Mouse (Mus musculus) midbrain, embryonic 15.5 days (tissue): ENCODE data around the gene Orai3. TPM values are rescaled to one million over a fixed set of nuclear protein-coding genes. Genes with fewer than 3 reads are reported as not detected.

ENCODE experiments used
- ATAC-seq: fragments of 200-750 bp; cut with Nextera tagmentation; replicated peaks from 2 replicates; pipeline ENCODE4 v1.8.0; 2017; ENCODE audit warnings: moderate TSS enrichment
- H3K27ac ChIP-seq: fragments of 300-500 bp; sonication (generic); 2 replicates; pipeline ENCODE4 v1.5.1; 2015; ENCODE audit warnings: mild to moderate bottlenecking, inconsistent platforms
- H3K27me3 ChIP-seq: fragments of 300-500 bp; sonication (generic); replicated peaks from 2 replicates; pipeline ENCODE4 v1.6.1; 2015; ENCODE audit warnings: inconsistent platforms
- H3K36me3 ChIP-seq: fragments of 300-500 bp; sonication (generic); replicated peaks from 2 replicates; pipeline ENCODE4 v1.6.1; 2015; ENCODE audit warnings: inconsistent platforms
- H3K4me1 ChIP-seq: fragments of 300-500 bp; sonication (generic); 2 replicates; pipeline ENCODE4 v1.6.1; 2015; ENCODE audit warnings: inconsistent platforms
- H3K4me2 ChIP-seq: fragments of 300-500 bp; sonication (generic); 2 replicates; pipeline ENCODE4 v1.6.1; 2015; ENCODE audit warnings: inconsistent platforms, mild to moderate bottlenecking, moderate library complexity
- H3K4me3 ChIP-seq: fragments of 300-500 bp; sonication (generic); 2 replicates; pipeline ENCODE4 v1.5.1; 2015; ENCODE audit warnings: mild to moderate bottlenecking, inconsistent platforms
- H3K9ac ChIP-seq: fragments of 300-500 bp; sonication (generic); 2 replicates; pipeline ENCODE4 v1.6.1; 2015; ENCODE audit warnings: mild to moderate bottlenecking, inconsistent platforms
- H3K9me3 ChIP-seq: fragments of 300-500 bp; sonication (generic); 2 replicates; pipeline ENCODE4 v1.6.1; 2016; ENCODE audit warnings: inconsistent platforms
- WGBS: fragments of 180-500 bp; shearing (Covaris S2); methylation state at CpG from one replicate; pipeline ENCODE4 v1.1.7; 2015; ENCODE audit warnings: mixed read lengths; 5-methylcytosine and 5-hydroxymethylcytosine counted together
- polyA plus RNA-seq: library from polyadenylated mRNA; unstranded; fragments of >200 nt; fragmentation: Nextera tagmentation; extraction: Ambion mirVana; gene quantifications from 2 replicates; pipeline ENCODE4 v1.2.1, GENCODE M21; 2015

Gene Orai3
- polyA plus RNA-seq, 1 experiment from 2014 or later: 8.1 TPM

GRCm38 (mm10) chr7:127777474-127778266 lies 8.1 kb downstream of the Orai3 start:
- H3K4me3 ChIP-seq: peak overlapping the region; percentile 80
- peak overlapping the region; percentile 79 for H3K9ac ChIP-seq
- peaks cover 14% of the 10 kb centered on the region for H3K4me1 ChIP-seq
- H3K27me3 ChIP-seq: no peaks in the 10 kb centered on the region
- ATAC-seq: peak; percentile 44
- H3K9me3 ChIP-seq: no peaks in the 10 kb centered on the region
- peaks cover 23% of the 10 kb centered on the region; the same call in 1 of the 2 replicates for H3K36me3 ChIP-seq
- peak overlapping the region; percentile 61 for H3K4me2 ChIP-seq
- peak overlapping the region; percentile 98 for H3K27ac ChIP-seq
- 2% methylated on average over 59 of the region's 66 CpGs for WGBS

DNA sequence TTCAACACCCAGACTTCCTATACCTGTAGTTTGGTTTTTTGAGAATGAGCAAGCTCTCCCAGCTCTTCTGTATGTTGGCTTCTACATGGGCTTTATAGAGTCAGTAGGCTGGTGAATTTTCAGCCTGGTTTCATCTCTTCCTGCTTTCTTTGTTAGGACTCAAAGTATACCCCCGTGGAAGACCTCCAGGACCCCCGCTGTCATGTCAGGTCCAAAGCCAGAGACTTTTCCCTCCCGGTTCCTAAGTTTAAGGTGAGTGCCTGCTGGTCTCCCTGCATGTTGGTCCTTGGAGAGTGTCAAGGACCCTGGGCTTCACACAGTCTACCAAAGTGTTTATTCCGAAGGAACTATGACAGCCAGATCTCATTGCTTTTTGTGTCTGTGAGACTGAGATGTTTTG lies 8.7 kb downstream of the Orai3 start:
- Histone ChIP-seq H3K4me1 (peaks cover 14% of the 10 kb centered on the region), H3K27me3 (no peaks in the 10 kb centered on the region), H3K9ac (peak overlapping the region; percentile 79), H3K9me3 (no peaks in the 10 kb centered on the region), H3K4me2 (peak overlapping the region; percentile 61), H3K4me3 (peak overlapping the region; percentile 80), H3K27ac (no peak overlapping the region), H3K36me3 (peaks cover 23% of the 10 kb centered on the region; the same call in 1 of the 2 replicates)
- ATAC-seq: no peak
- 67% methylated on average over 4 of the region's 4 CpGs for WGBS

DNA sequence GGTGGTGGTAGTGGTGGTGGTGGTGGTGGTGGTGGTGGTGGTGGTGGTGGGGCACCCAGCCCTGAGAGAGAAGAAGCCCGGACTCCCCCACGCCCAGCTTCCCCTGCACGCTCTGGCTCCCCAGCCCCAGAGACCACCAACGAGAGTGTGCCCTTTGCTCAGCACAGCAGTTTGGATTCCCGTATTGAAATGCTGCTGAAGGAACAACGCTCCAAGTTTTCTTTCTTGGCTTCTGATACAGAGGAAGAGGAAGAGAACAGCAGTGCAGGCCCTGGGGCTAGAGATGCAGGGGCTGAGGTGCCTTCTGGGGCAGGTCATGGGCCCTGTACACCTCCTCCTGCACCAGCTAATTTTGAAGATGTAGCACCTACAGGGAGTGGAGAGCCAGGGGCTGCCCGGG lies 15.7 kb downstream of the Orai3 start, which contains the start of gene Gm49388:
Gm49388 (plus strand) TSS at position 301 of the 400 bp plus-strand sequence.
- Histone ChIP-seq H3K4me3 (no peak within 1 kb of the TSS), H3K27ac (no peak within 1 kb of the TSS), H3K9me3 (no peaks in the 10 kb centered on the region), H3K36me3 (peaks cover 85% of the 10 kb centered on the region), H3K9ac (no peak within 1 kb of the TSS), H3K4me1 (no peaks in the 10 kb centered on the region), H3K4me2 (no peak within 1 kb of the TSS), H3K27me3 (no peaks in the 10 kb centered on the region)
- ATAC-seq: no peak
- WGBS: 94% methylated on average over 7 of the region's 7 CpGs

GRCm38 (mm10) chr7:127797076-127797845 lies 27.6 kb downstream of the Orai3 start:
- Histone ChIP-seq H3K27ac (no peak overlapping the region), H3K36me3 (peaks cover 57% of the 10 kb centered on the region), H3K4me2 (no peak overlapping the region), H3K9me3 (no peaks in the 10 kb centered on the region), H3K4me3 (no peak overlapping the region), H3K4me1 (peaks cover 9% of the 10 kb centered on the region), H3K9ac (no peak overlapping the region), H3K27me3 (no peaks in the 10 kb centered on the region)
- 94% methylated on average over 23 of the region's 23 CpGs for WGBS
- ATAC-seq: no peak

GRCm38 (mm10) chr7:127798591-127798990 lies 29.0 kb downstream of the Orai3 start:
- H3K36me3 ChIP-seq: peaks cover 50% of the 10 kb centered on the region
- no peak for ATAC-seq
- no peak overlapping the region for H3K9ac ChIP-seq
- no peak overlapping the region for H3K4me2 ChIP-seq
- H3K4me1 ChIP-seq: peaks cover 9% of the 10 kb centered on the region
- H3K27me3 ChIP-seq: no peaks in the 10 kb centered on the region
- no peak overlapping the region for H3K4me3 ChIP-seq
- 90% methylated on average over 4 of the region's 4 CpGs for WGBS
- no peaks in the 10 kb centered on the region for H3K9me3 ChIP-seq
- no peak overlapping the region for H3K27ac ChIP-seq

- Histone ChIP-seq H3K27ac (no peak overlapping the region), H3K9me3 (no peaks in the 10 kb centered on the region), H3K27me3 (no peaks in the 10 kb centered on the region), H3K36me3 (peaks cover 50% of the 10 kb centered on the region), H3K4me3 (no peak overlapping the region), H3K4me1 (peaks cover 9% of the 10 kb centered on the region), H3K9ac (no peak overlapping the region), H3K4me2 (no peak overlapping the region)
- ATAC-seq: no peak
- 88% methylated on average over 13 of the region's 13 CpGs for WGBS
Observed at GRCm38 (mm10) chr7:127799211-127799610, 29.6 kb downstream of the Orai3 start.

DNA sequence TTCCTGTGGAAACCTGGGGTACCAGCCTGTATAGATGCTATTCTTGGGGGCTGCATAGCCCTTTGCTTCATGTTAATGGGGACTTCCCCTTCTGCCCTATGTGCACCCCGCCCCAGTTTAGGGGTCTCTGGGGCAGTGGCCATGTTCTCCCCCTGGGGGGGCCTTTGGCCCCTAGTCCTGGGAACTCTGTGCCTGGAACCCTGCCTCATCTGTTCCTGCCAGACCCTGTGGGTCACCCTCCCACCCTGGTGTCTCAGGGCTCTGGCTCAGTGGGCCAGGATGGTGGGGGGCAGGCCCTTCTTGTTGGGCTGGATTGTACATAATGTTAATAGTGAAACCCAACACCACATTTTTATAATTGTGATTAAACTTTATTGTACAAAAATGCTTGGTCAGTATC lies 30.1 kb downstream of the Orai3 start:
- no peaks in the 10 kb centered on the region for H3K9me3 ChIP-seq
- no peak for ATAC-seq
- no peak overlapping the region for H3K4me2 ChIP-seq
- H3K36me3 ChIP-seq: peaks cover 47% of the 10 kb centered on the region
- no peak overlapping the region for H3K27ac ChIP-seq
- H3K4me3 ChIP-seq: no peak overlapping the region
- H3K4me1 ChIP-seq: peaks cover 9% of the 10 kb centered on the region
- WGBS: 94% methylated on average over 1 of the region's 1 CpGs
- no peaks in the 10 kb centered on the region for H3K27me3 ChIP-seq
- H3K9ac ChIP-seq: no peak overlapping the region

DNA sequence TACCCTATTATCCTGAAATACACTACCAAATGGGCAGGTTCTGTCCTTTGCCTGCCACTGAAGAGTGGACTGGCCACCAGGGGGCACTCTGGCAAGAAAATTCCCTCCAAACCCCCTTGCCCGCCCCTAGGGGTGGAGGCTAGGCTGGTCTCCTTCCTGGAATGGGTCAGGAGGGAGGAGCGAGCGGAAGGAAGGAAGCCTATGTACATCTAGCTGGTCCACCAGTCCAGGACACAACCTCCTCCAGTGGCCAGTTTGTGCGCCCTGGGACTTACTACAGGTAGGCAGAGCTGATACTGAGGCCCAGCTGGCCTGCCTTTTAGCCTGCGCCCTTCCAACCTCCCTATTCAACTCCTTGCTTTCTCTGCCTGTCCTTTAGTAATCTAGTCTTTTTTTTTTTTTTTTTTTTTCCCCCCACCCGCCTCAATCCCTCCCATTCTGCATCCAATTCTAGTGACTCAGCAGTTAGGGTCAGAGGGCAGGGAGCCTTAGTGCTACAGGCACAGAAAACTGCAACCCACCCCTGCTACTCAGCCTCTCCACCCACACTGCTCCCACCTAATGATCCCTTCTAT lies 30.9 kb downstream of the Orai3 start, which contains the start of gene Hsd3b7:
Hsd3b7 (plus strand) TSS at position 170 of the 575 bp plus-strand sequence.
- Histone ChIP-seq H3K27ac (peak within 1 kb of the TSS; percentile 60), H3K4me3 (no peak within 1 kb of the TSS), H3K4me1 (peaks cover 9% of the 10 kb centered on the region), H3K9me3 (no peaks in the 10 kb centered on the region), H3K36me3 (peaks cover 40% of the 10 kb centered on the region), H3K9ac (no peak within 1 kb of the TSS; the same call in 1 of the 2 replicates), H3K27me3 (no peaks in the 10 kb centered on the region), H3K4me2 (peak within 1 kb of the TSS; percentile 28; the same call in 1 of the 2 replicates)
- peak; percentile 66 for ATAC-seq
- 29% methylated on average over 6 of the region's 6 CpGs for WGBS

GRCm38 (mm10) chr7:127801010-127801621 lies 31.5 kb downstream of the Orai3 start:
- Histone ChIP-seq H3K4me2 (peak overlapping the region; percentile 28; the same call in 1 of the 2 replicates), H3K9ac (no peak overlapping the region), H3K27ac (peak overlapping the region; percentile 60; the same call in 1 of the 2 replicates), H3K27me3 (no peaks in the 10 kb centered on the region), H3K4me3 (no peak overlapping the region), H3K9me3 (no peaks in the 10 kb centered on the region), H3K4me1 (peaks cover 9% of the 10 kb centered on the region), H3K36me3 (peaks cover 34% of the 10 kb centered on the region)
- 93% methylated on average over 8 of the region's 8 CpGs for WGBS
- ATAC-seq: 0 out of 2 replicates have a peak, but pooled peaks have one; percentile 15

- H3K36me3 ChIP-seq: peaks cover 28% of the 10 kb centered on the region
Observed at GRCm38 (mm10) chr7:127802313-127802712, 32.7 kb downstream of the Orai3 start.

DNA sequence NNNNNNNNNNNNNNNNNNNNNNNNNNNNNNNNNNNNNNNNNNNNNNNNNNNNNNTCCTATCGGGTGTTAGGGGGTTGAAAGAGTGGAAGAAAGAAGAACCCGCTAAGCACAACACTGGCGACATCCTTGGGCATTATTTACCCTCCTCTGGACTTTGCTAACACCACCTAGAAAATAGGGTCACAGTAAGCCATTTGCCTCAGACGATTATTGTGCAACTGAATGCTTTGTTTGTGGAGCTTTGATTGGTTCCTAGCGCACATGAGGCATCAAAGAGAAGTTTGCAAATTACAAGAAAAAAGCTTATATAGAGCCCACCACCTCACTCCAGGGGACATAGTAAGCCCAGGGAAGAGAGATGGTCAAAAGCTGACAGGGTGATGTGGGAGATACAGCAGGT lies 39.2 kb downstream of the Orai3 start:
- H3K27me3 ChIP-seq: no peaks in the 10 kb centered on the region
- H3K9ac ChIP-seq: no peak overlapping the region
- H3K9me3 ChIP-seq: no peaks in the 10 kb centered on the region
- H3K27ac ChIP-seq: no peak overlapping the region
- WGBS: 75% methylated on average over 5 of the region's 5 CpGs
- H3K4me1 ChIP-seq: no peaks in the 10 kb centered on the region
- H3K36me3 ChIP-seq: peaks cover 30% of the 10 kb centered on the region
- H3K4me2 ChIP-seq: no peak overlapping the region
- ATAC-seq: no peak
- no peak overlapping the region for H3K4me3 ChIP-seq

More at GRCm38 (mm10) chr7:127802313-127802712, 32.7 kb downstream of the Orai3 start:
- H3K27ac ChIP-seq: no peak overlapping the region
- H3K9me3 ChIP-seq: no peaks in the 10 kb centered on the region
- ATAC-seq: no peak
- WGBS: 90% methylated on average over 17 of the region's 17 CpGs
- no peak overlapping the region for H3K9ac ChIP-seq
- H3K4me1 ChIP-seq: peaks cover 9% of the 10 kb centered on the region
- no peaks in the 10 kb centered on the region for H3K27me3 ChIP-seq
- no peak overlapping the region for H3K4me3 ChIP-seq
- no peak overlapping the region for H3K4me2 ChIP-seq
